Mouse (Mus musculus) forebrain, embryonic 13.5 days (tissue): Measurements from ENCODE around the gene Matn3. TPM values are rescaled to one million over a fixed set of nuclear protein-coding genes. Genes with fewer than 3 reads are reported as not detected.
A peak's percentile ranks its signal among the peaks of the same experiment; 100 is the strongest.

ENCODE experiments used
- ATAC-seq: fragments of 200-750 bp; cut with Nextera tagmentation; 2 replicates; pipeline ENCODE4 v1.8.0; 2017
- H3K27ac ChIP-seq: fragments of 300-500 bp; sonication (generic); 2 replicates; pipeline ENCODE4 v1.5.1; 2015; ENCODE audit warnings: inconsistent platforms, mild to moderate bottlenecking, moderate library complexity
- H3K27me3 ChIP-seq: fragments of 300-500 bp; sonication (generic); 2 replicates; pipeline ENCODE4 v1.6.1; 2015; ENCODE audit warnings: mild to moderate bottlenecking, inconsistent platforms
- H3K36me3 ChIP-seq: fragments of 300-500 bp; sonication (generic); 2 replicates; pipeline ENCODE4 v1.6.1; 2015; ENCODE audit warnings: mild to moderate bottlenecking, inconsistent platforms; ENCODE audit not compliant: poor library complexity, severe bottlenecking
- H3K4me1 ChIP-seq: fragments of 300-500 bp; sonication (generic); 2 replicates; pipeline ENCODE4 v1.6.1; 2015; ENCODE audit warnings: inconsistent platforms
- H3K4me2 ChIP-seq: fragments of 300-500 bp; sonication (generic); 2 replicates; pipeline ENCODE4 v1.6.1; 2015; ENCODE audit warnings: inconsistent platforms, mild to moderate bottlenecking, moderate library complexity
- H3K4me3 ChIP-seq: fragments of 300-500 bp; sonication (generic); 2 replicates; pipeline ENCODE4 v1.5.1; 2015; ENCODE audit warnings: mild to moderate bottlenecking, inconsistent platforms
- H3K9ac ChIP-seq: fragments of 300-500 bp; sonication (generic); 2 replicates; pipeline ENCODE4 v1.6.1; 2015; ENCODE audit warnings: mild to moderate bottlenecking, inconsistent platforms
- H3K9me3 ChIP-seq: fragments of 300-500 bp; sonication (generic); replicated peaks from 2 replicates; pipeline ENCODE4 v1.6.1; 2016; ENCODE audit warnings: inconsistent platforms
- WGBS: fragments of 180-500 bp; shearing (Covaris S2); methylation state at CpG from one replicate; pipeline ENCODE4 v1.1.7; 2015; 5-methylcytosine and 5-hydroxymethylcytosine counted together
- polyA plus RNA-seq: library from polyadenylated mRNA; unstranded; fragments of >200 nt; fragmentation: Nextera tagmentation; extraction: Ambion mirVana; gene quantifications from 2 replicates; pipeline ENCODE4 v1.2.1, GENCODE M21; 2015

Matn3 gene
- 0.09 and 0.25 TPM in 2 replicates for polyA plus RNA-seq

- WGBS, result under 1% methylated on average over 42 of the region's 42 CpGs
- H3K27ac ChIP-seq, result no peak within 1 kb of the TSS
- H3K4me1 ChIP-seq, result peaks cover 11% of the 10 kb centered on the region
- H3K9ac ChIP-seq, result peak within 1 kb of the TSS; percentile 62
- H3K27me3 ChIP-seq, result 0 out of 2 replicates have a peak, but pooled peaks cover 4% of the 10 kb centered on the region
- H3K9me3 ChIP-seq, result no peaks in the 10 kb centered on the region
- H3K4me3 ChIP-seq, result peak within 1 kb of the TSS; percentile 42
- ATAC-seq, result peak; percentile 75
- H3K4me2 ChIP-seq, result peak within 1 kb of the TSS; percentile 80
- H3K36me3 ChIP-seq, result no peaks in the 10 kb centered on the region
Measured at GRCm38 (mm10) chr12:8947714-8948464, at the start of gene Matn3. Matn3 (plus strand) TSS chr12:8947929.

- peak; percentile 60 for ATAC-seq
- WGBS, result 45% methylated on average over 19 of the region's 19 CpGs
- Histone ChIP-seq H3K4me3 (no peak overlapping the region), H3K9ac (no peak overlapping the region), H3K27me3 (no peaks in the 10 kb centered on the region), H3K9me3 (no peaks in the 10 kb centered on the region), H3K36me3 (no peaks in the 10 kb centered on the region), H3K27ac (no peak overlapping the region), H3K4me2 (no peak overlapping the region), H3K4me1 (peaks cover 15% of the 10 kb centered on the region)
Measured at GRCm38 (mm10) chr12:8898879-8899785, 48.6 kb upstream of the Matn3 start.

- no peaks in the 10 kb centered on the region for H3K27me3 ChIP-seq
- WGBS, result 19% methylated on average over 4 of the region's 4 CpGs
- no peak overlapping the region for H3K9ac ChIP-seq
- ATAC-seq, result no peak
- no peak overlapping the region for H3K27ac ChIP-seq
- H3K36me3 ChIP-seq, result no peaks in the 10 kb centered on the region
- H3K4me1 ChIP-seq, result peaks cover 15% of the 10 kb centered on the region
- no peak overlapping the region for H3K4me2 ChIP-seq
- no peak overlapping the region for H3K4me3 ChIP-seq
- no peaks in the 10 kb centered on the region for H3K9me3 ChIP-seq
Measured at GRCm38 (mm10) chr12:8900107-8900698, 47.5 kb upstream of the Matn3 start.

GRCm38 (mm10) chr12:8900919-8901663, 46.6 kb upstream of the Matn3 start:
- no peak overlapping the region for H3K4me2 ChIP-seq
- H3K27ac ChIP-seq, result no peak overlapping the region
- ATAC-seq, result no peak
- H3K4me1 ChIP-seq, result peaks cover 15% of the 10 kb centered on the region
- no peak overlapping the region for H3K9ac ChIP-seq
- no peak overlapping the region for H3K4me3 ChIP-seq
- no peaks in the 10 kb centered on the region for H3K9me3 ChIP-seq
- no peaks in the 10 kb centered on the region for H3K27me3 ChIP-seq
- no peaks in the 10 kb centered on the region for H3K36me3 ChIP-seq
- WGBS, result 77% methylated on average over 5 of the region's 5 CpGs

- Histone ChIP-seq H3K4me3 (no peak overlapping the region), H3K27ac (no peak overlapping the region), H3K27me3 (no peaks in the 10 kb centered on the region), H3K9ac (no peak overlapping the region), H3K9me3 (no peaks in the 10 kb centered on the region), H3K4me2 (no peak overlapping the region), H3K4me1 (peaks cover 15% of the 10 kb centered on the region), H3K36me3 (no peaks in the 10 kb centered on the region)
- no peak for ATAC-seq
- WGBS, result 22% methylated on average over 2 of the region's 2 CpGs
Measured at GRCm38 (mm10) chr12:8901934-8902333, 45.8 kb upstream of the Matn3 start.

GRCm38 (mm10) chr12:8902479-8902878, 45.2 kb upstream of the Matn3 start:
- no peak overlapping the region for H3K9ac ChIP-seq
- 27% methylated on average over 3 of the region's 3 CpGs for WGBS
- H3K27ac ChIP-seq, result no peak overlapping the region
- no peaks in the 10 kb centered on the region for H3K27me3 ChIP-seq
- no peaks in the 10 kb centered on the region for H3K36me3 ChIP-seq
- H3K9me3 ChIP-seq, result no peaks in the 10 kb centered on the region
- H3K4me3 ChIP-seq, result no peak overlapping the region
- ATAC-seq, result no peak
- H3K4me2 ChIP-seq, result no peak overlapping the region
- H3K4me1 ChIP-seq, result peaks cover 15% of the 10 kb centered on the region

GRCm38 (mm10) chr12:8912860-8913685, 34.7 kb upstream of the Matn3 start:
- Histone ChIP-seq H3K9ac (peak overlapping the region; percentile 52; the same call in 1 of the 2 replicates), H3K27ac (no peak overlapping the region)
- ATAC-seq, result peak; percentile 63

GRCm38 (mm10) chr12:8913701-8914340, 33.9 kb upstream of the Matn3 start:
- no peaks in the 10 kb centered on the region for H3K27me3 ChIP-seq
- 75% methylated on average over 9 of the region's 9 CpGs for WGBS
- peaks cover 14% of the 10 kb centered on the region for H3K4me1 ChIP-seq
- no peak overlapping the region for H3K27ac ChIP-seq
- no peaks in the 10 kb centered on the region for H3K9me3 ChIP-seq
- no peak overlapping the region for H3K4me3 ChIP-seq
- no peak overlapping the region for H3K9ac ChIP-seq
- H3K4me2 ChIP-seq, result no peak overlapping the region
- no peak for ATAC-seq
- H3K36me3 ChIP-seq, result no peaks in the 10 kb centered on the region

More at GRCm38 (mm10) chr12:8912860-8913685, 34.7 kb upstream of the Matn3 start:
- no peaks in the 10 kb centered on the region for H3K36me3 ChIP-seq
- peaks cover 14% of the 10 kb centered on the region for H3K4me1 ChIP-seq
- WGBS, result 9% methylated on average over 16 of the region's 16 CpGs
- no peaks in the 10 kb centered on the region for H3K27me3 ChIP-seq
- H3K4me2 ChIP-seq, result no peak overlapping the region
- no peak overlapping the region for H3K4me3 ChIP-seq
- H3K9me3 ChIP-seq, result no peaks in the 10 kb centered on the region

GRCm38 (mm10) chr12:8916378-8916777, 31.4 kb upstream of the Matn3 start:
- no peak overlapping the region for H3K9ac ChIP-seq

GRCm38 (mm10) chr12:8919231-8919630, 28.5 kb upstream of the Matn3 start:
- Histone ChIP-seq H3K4me1 (peaks cover 27% of the 10 kb centered on the region), H3K4me3 (no peak overlapping the region), H3K9me3 (no peaks in the 10 kb centered on the region), H3K27me3 (no peaks in the 10 kb centered on the region), H3K36me3 (no peaks in the 10 kb centered on the region), H3K4me2 (no peak overlapping the region), H3K9ac (no peak overlapping the region), H3K27ac (no peak overlapping the region)
- WGBS, result 94% methylated on average over 3 of the region's 3 CpGs
- no peak for ATAC-seq

More at GRCm38 (mm10) chr12:8916378-8916777, 31.4 kb upstream of the Matn3 start:
- Histone ChIP-seq H3K4me1 (peaks cover 19% of the 10 kb centered on the region), H3K27me3 (no peaks in the 10 kb centered on the region), H3K9me3 (no peaks in the 10 kb centered on the region), H3K36me3 (no peaks in the 10 kb centered on the region), H3K4me3 (no peak overlapping the region), H3K27ac (0 out of 2 replicates have a peak overlapping the region, but pooled peaks have one; percentile 12), H3K4me2 (no peak overlapping the region)
- 39% methylated on average over 5 of the region's 5 CpGs for WGBS
- peak; percentile 11; the same call in 1 of the 2 replicates for ATAC-seq
